ENCODE assay signal across 7 mouse cellular contexts in genomic region chrX:140456279-140456731, GRCm38 (mm10). TPM values are rescaled to one million over a fixed set of nuclear protein-coding genes. Genes with fewer than 3 reads are reported as not detected.
DNase-seq lines count a peak whose midpoint lies in the region; ATAC-seq and TF ChIP-seq lines count a peak whose summit lies in the region.

Gene Prps1, plus strand, starts transcription at chrX:140456613.

- peak; percentile 88 for ATAC-seq in embryonic facial prominence, embryonic 12.5 days (ENCODE audit: insufficient number of reproducible peaks, insufficient read depth, low FRiP score, low TSS enrichment)
- ATAC-seq in limb, embryonic 12.5 days (ENCODE audit: insufficient number of reproducible peaks, insufficient read depth, low FRiP score, low TSS enrichment, low read depth) = peak; percentile 82
- ATAC-seq in midbrain, embryonic 15.5 days (replicated peaks) = peak; percentile 96

- H3K27me3 ChIP-seq in embryonic facial prominence, embryonic 12.5 days = peaks cover 4% of the 10 kb centered on the region; the same call in 1 of the 2 replicates
- H3K27me3 ChIP-seq in kidney, adult 2 months (replicated peaks; ENCODE audit: control insufficient read depth, insufficient read depth, low read length) = no peaks in the 10 kb centered on the region
- H3K27me3 ChIP-seq in limb, embryonic 12.5 days = peaks cover 33% of the 10 kb centered on the region
- H3K27me3 ChIP-seq in midbrain, embryonic 15.5 days (replicated peaks) = peaks cover 3% of the 10 kb centered on the region; the same call in 1 of the 2 replicates
- H3K27me3 ChIP-seq in spleen, adult 2 months (ENCODE audit: control insufficient read depth, insufficient read depth, low read length) = no peaks in the 10 kb centered on the region

- H3K27ac ChIP-seq in embryonic facial prominence, embryonic 12.5 days = no peak within 1 kb of the TSS
- H3K27ac ChIP-seq in kidney, adult 2 months (ENCODE audit: insufficient read depth, low read depth, low read length) = no peak within 1 kb of the TSS
- H3K27ac ChIP-seq in limb, embryonic 12.5 days = no peak within 1 kb of the TSS
- H3K27ac ChIP-seq in midbrain, embryonic 15.5 days = peak within 1 kb of the TSS; percentile 66
- H3K27ac ChIP-seq in spleen, adult 2 months (ENCODE audit: insufficient read depth, low read length) = peak within 1 kb of the TSS; percentile 67

- DNase-seq in adrenal gland, postnatal 25 days = peak; percentile 81
- DNase-seq in heart, adult 18-20 months = peak; percentile 88 to 90
- peak; percentile 92 for DNase-seq in kidney, adult 2 months
- peak; percentile 78 to 83 for DNase-seq in spleen, adult 2 months (ENCODE audit: low read depth in 1 of 2, low spot score in 2 of 2)

- peak within 1 kb of the TSS; percentile 45 for H3K9ac ChIP-seq in embryonic facial prominence, embryonic 12.5 days
- H3K9ac ChIP-seq in limb, embryonic 12.5 days (replicated peaks) = peak within 1 kb of the TSS; percentile 62
- H3K9ac ChIP-seq in midbrain, embryonic 15.5 days = peak within 1 kb of the TSS; percentile 55

- H3K4me3 ChIP-seq in embryonic facial prominence, embryonic 12.5 days = peak within 1 kb of the TSS; percentile 54
- H3K4me3 ChIP-seq in kidney, adult 2 months (ENCODE audit: insufficient read depth, low read depth, low read length) = peak within 1 kb of the TSS; percentile 63
- H3K4me3 ChIP-seq in limb, embryonic 12.5 days (replicated peaks) = peak within 1 kb of the TSS; percentile 57
- peak within 1 kb of the TSS; percentile 61 for H3K4me3 ChIP-seq in midbrain, embryonic 15.5 days
- H3K4me3 ChIP-seq in spleen, adult 2 months (ENCODE audit: extremely low read depth, insufficient read depth, insufficient read length) = peak within 1 kb of the TSS; percentile 95

- no peaks in the 10 kb centered on the region for H3K9me3 ChIP-seq in embryonic facial prominence, embryonic 12.5 days
- no peaks in the 10 kb centered on the region for H3K9me3 ChIP-seq in limb, embryonic 12.5 days
- H3K9me3 ChIP-seq in midbrain, embryonic 15.5 days = no peaks in the 10 kb centered on the region

- H3K36me3 ChIP-seq in embryonic facial prominence, embryonic 12.5 days = no peaks in the 10 kb centered on the region
- no peaks in the 10 kb centered on the region for H3K36me3 ChIP-seq in kidney, adult 2 months (ENCODE audit: control insufficient read depth, insufficient read depth, low read length)
- no peaks in the 10 kb centered on the region for H3K36me3 ChIP-seq in limb, embryonic 12.5 days
- H3K36me3 ChIP-seq in midbrain, embryonic 15.5 days (replicated peaks) = no peaks in the 10 kb centered on the region
- no peaks in the 10 kb centered on the region for H3K36me3 ChIP-seq in spleen, adult 2 months (ENCODE audit: control insufficient read depth, insufficient read depth, low read length)

- WGBS in embryonic facial prominence, embryonic 12.5 days = 22% methylated on average over 26 of the region's 26 CpGs
- WGBS in kidney, adult 2 months = under 1% methylated on average over 26 of the region's 26 CpGs
- WGBS in limb, embryonic 12.5 days = 20% methylated on average over 26 of the region's 26 CpGs
- 35% methylated on average over 26 of the region's 26 CpGs for WGBS in midbrain, embryonic 15.5 days
- WGBS in spleen, adult 2 months = 35% methylated on average over 26 of the region's 26 CpGs

- TF ChIP-seq CTCF in kidney, adult 2 months (conservative IDR thresholded peaks at IDR 0.05; ENCODE audit: insufficient read depth, insufficient read length, low read depth, low read length) = no peak
- no peak for TF ChIP-seq CTCF in spleen, adult 2 months (IDR thresholded peaks at IDR 0.05; ENCODE audit: extremely low read depth, insufficient read depth, insufficient read length, insufficient replicate concordance)

- H3K4me2 ChIP-seq in embryonic facial prominence, embryonic 12.5 days (replicated peaks) = peak within 1 kb of the TSS; percentile 50
- H3K4me2 ChIP-seq in limb, embryonic 12.5 days = peak within 1 kb of the TSS; percentile 54
- peak within 1 kb of the TSS; percentile 52 for H3K4me2 ChIP-seq in midbrain, embryonic 15.5 days

- peak; percentile 65 for TF ChIP-seq POLR2A in kidney, adult 2 months (IDR thresholded peaks at IDR 0.05; ENCODE audit: low read depth, low read length)
- TF ChIP-seq POLR2A in spleen, adult 2 months (IDR thresholded peaks at IDR 0.05; ENCODE audit: low read depth, low read length) = peak; percentile 65

- no peaks in the 10 kb centered on the region for H3K4me1 ChIP-seq in embryonic facial prominence, embryonic 12.5 days
- H3K4me1 ChIP-seq in kidney, adult 2 months (ENCODE audit: control insufficient read depth, insufficient read depth, low read length) = peaks cover 4% of the 10 kb centered on the region; the same call in 1 of the 2 replicates
- no peaks in the 10 kb centered on the region for H3K4me1 ChIP-seq in limb, embryonic 12.5 days (replicated peaks)
- H3K4me1 ChIP-seq in midbrain, embryonic 15.5 days = no peaks in the 10 kb centered on the region
- H3K4me1 ChIP-seq in spleen, adult 2 months (ENCODE audit: control insufficient read depth, insufficient read depth, insufficient read length) = no peaks in the 10 kb centered on the region

RNA-seq across cellular contexts. Expression of gene Prps1, which starts in this region (rescaled TPM):
- total RNA-seq in adrenal gland, postnatal 25 days (2021) = 16.2 and 18.5 TPM in 2 replicates
- polyA plus RNA-seq in embryonic facial prominence, embryonic 12.5 days (2016; fragmentation: Nextera tagmentation; extraction: Ambion mirVana) = 58.1 and 60.7 TPM in 2 replicates
- total RNA-seq in heart, adult 18-20 months (2021) = 10 to 100 TPM; 27.6 to 28.7 TPM
- 12.1 and 16.5 TPM in 2 replicates for polyA plus RNA-seq in kidney, adult 2 months (2012; rRNA removed)
- polyA plus RNA-seq in limb, embryonic 12.5 days (2016; fragmentation: Nextera tagmentation; extraction: Ambion mirVana) = 69.6 and 72.3 TPM in 2 replicates
- polyA plus RNA-seq in midbrain, embryonic 15.5 days (2015; fragmentation: Nextera tagmentation; extraction: Ambion mirVana) = 78.5 and 78.9 TPM in 2 replicates
- 5.5 and 6.2 TPM in 2 replicates for polyA plus RNA-seq in spleen, adult 2 months (2012; rRNA removed)

Comparison
In these comparisons a context has a peak if more than half of its experiments do, and no peak if none do; other contexts are left out.
1. H3K27ac ChIP-seq: peak in midbrain, embryonic 15.5 days (single experiment) and spleen, adult 2 months (single experiment); none in embryonic facial prominence, embryonic 12.5 days (single experiment), kidney, adult 2 months (single experiment) and limb, embryonic 12.5 days (single experiment).
2. Peak in every context shown above with its lines, with median percentiles within 50 percentile points of each other: DNase-seq, ATAC-seq, H3K4me2 ChIP-seq, H3K4me3 ChIP-seq and H3K9ac ChIP-seq.